14 mouse cellular contexts compared by ENCODE assay signal in genomic region chr5:17880799-17881541, GRCm38 (mm10). TPM values are rescaled to one million over a fixed set of nuclear protein-coding genes. Genes with fewer than 3 reads are reported as not detected.
A peak's percentile ranks its signal among the peaks of the same experiment; 100 is the strongest.
DNase-seq lines count a peak whose midpoint lies in the region; ATAC-seq and TF ChIP-seq lines count a peak whose summit lies in the region.
"Had no signal": no experiment of that assay in that cellular context is flagged by ENCODE, and none has a peak within 500 bp of the region (broad histone marks: within the 10 kb centered on the region; RNA-seq: fewer than 3 reads in every experiment).

No protein-coding gene starts in this region.

- no peaks in the 10 kb centered on the region for H3K27me3 ChIP-seq in MEL (ENCODE audit: control insufficient read depth in 1 of 2, insufficient read depth in 2 of 2, low read length in 2 of 2)
- H3K27me3 ChIP-seq in heart, postnatal 0 days (ENCODE audit: control insufficient read depth, insufficient read depth, low read length): no peaks in the 10 kb centered on the region
- H3K27me3 ChIP-seq in liver, postnatal 0 days (ENCODE audit: insufficient read depth, low read length): no peaks in the 10 kb centered on the region
- H3K27me3 ChIP-seq: forebrain, embryonic 15.5 days; midbrain, embryonic 15.5 days; neural tube, embryonic 13.5 days had no signal

- no peak for TF ChIP-seq RAD21 in MEL (IDR thresholded peaks at IDR 0.05; ENCODE audit: low read depth, low read length)

- no peak for DNase-seq in MEL (ENCODE audit: low read depth, low spot score)
- DNase-seq in c-Kit-positive CD71-positive TER-119-negative erythroid progenitor cells, embryonic 14.5 days (ENCODE audit: low read depth): peak; percentile 9
- DNase-seq in heart, postnatal 0 days (ENCODE audit: low spot score): peak; percentile 87
- no peak for DNase-seq in liver, postnatal 0 days
- DNase-seq in thymus, postnatal 4 days: no peak
- no peak for DNase-seq in right cerebral cortex, postnatal 14 days
- DNase-seq in embryo, embryonic 10.5 days (ENCODE audit: low spot score): no peak
- DNase-seq: adrenal gland, adult 8-10 months; cerebellum, adult 18-20 months had no signal

- 40% methylated on average over 4 of the region's 4 CpGs for WGBS in heart, postnatal 0 days
- WGBS in liver, postnatal 0 days (ENCODE audit: insufficient replicate concordance): 60% methylated on average over 4 of the region's 4 CpGs

- no peak overlapping the region for H3K4me2 ChIP-seq in heart, postnatal 0 days (ENCODE audit: low read depth, low read length)
- no peak overlapping the region for H3K4me2 ChIP-seq in liver, postnatal 0 days (ENCODE audit: low read depth, low read length)
- H3K4me2 ChIP-seq: forebrain, embryonic 15.5 days; midbrain, embryonic 15.5 days; neural tube, embryonic 13.5 days had no signal

- no peak overlapping the region for H3K9ac ChIP-seq in MEL (ENCODE audit: control insufficient read depth, low read depth, low read length, poor library complexity, severe bottlenecking)
- no peak overlapping the region; the same call in 1 of the 2 replicates for H3K9ac ChIP-seq in heart, postnatal 0 days (replicated peaks; ENCODE audit: low read depth, low read length)
- H3K9ac ChIP-seq in liver, postnatal 0 days (replicated peaks): no peak overlapping the region
- H3K9ac ChIP-seq: forebrain, embryonic 15.5 days; midbrain, embryonic 15.5 days; neural tube, embryonic 13.5 days had no signal

- no peaks in the 10 kb centered on the region for H3K9me3 ChIP-seq in MEL (replicated peaks; ENCODE audit: insufficient read depth, low read length)
- H3K9me3 ChIP-seq in heart, postnatal 0 days (replicated peaks; ENCODE audit: control insufficient read depth, low read length): no peaks in the 10 kb centered on the region
- H3K9me3 ChIP-seq in liver, postnatal 0 days (ENCODE audit: low read length): no peaks in the 10 kb centered on the region
- H3K9me3 ChIP-seq: forebrain, embryonic 15.5 days; midbrain, embryonic 15.5 days; neural tube, embryonic 13.5 days had no signal

- H3K79me2 ChIP-seq in MEL (ENCODE audit: control insufficient read depth, insufficient read depth, low read length, poor library complexity): no peaks in the 10 kb centered on the region

- H3K4me3 ChIP-seq in MEL (ENCODE audit: control insufficient read depth in 1 of 2, insufficient read depth in 1 of 2, low read depth in 2 of 2, low read length in 2 of 2): no peak overlapping the region
- no peak overlapping the region for H3K4me3 ChIP-seq in heart, postnatal 0 days (ENCODE audit: low read depth, low read length)
- no peak overlapping the region for H3K4me3 ChIP-seq in liver, postnatal 0 days (ENCODE audit: low read depth, low read length)
- H3K4me3 ChIP-seq: forebrain, embryonic 15.5 days; layer of hippocampus, adult 2 months; midbrain, embryonic 15.5 days; neural tube, embryonic 13.5 days had no signal

- no peak overlapping the region for H3K27ac ChIP-seq in MEL (ENCODE audit: control insufficient read depth, low read depth, low read length)
- H3K27ac ChIP-seq in heart, postnatal 0 days (ENCODE audit: low read depth): peak overlapping the region; percentile 91
- H3K27ac ChIP-seq in liver, postnatal 0 days (ENCODE audit: low read depth): no peak overlapping the region
- H3K27ac ChIP-seq: forebrain, embryonic 15.5 days; layer of hippocampus, adult 2 months; midbrain, embryonic 15.5 days; neural tube, embryonic 13.5 days had no signal

- no peak for TF ChIP-seq EP300 in MEL (IDR thresholded peaks at IDR 0.05; ENCODE audit: low read depth in 1 of 2, low read length in 2 of 2)
- peak; percentile 99 for TF ChIP-seq EP300 in heart, postnatal 0 days (IDR thresholded peaks at IDR 0.05; ENCODE audit: low read depth)
- peak; percentile 93 for TF ChIP-seq EP300 in liver, postnatal 0 days (IDR thresholded peaks at IDR 0.05; ENCODE audit: low read depth)

- H3K4me1 ChIP-seq in MEL (ENCODE audit: control insufficient read depth in 1 of 2, insufficient read depth in 2 of 2, low read length in 2 of 2): peaks cover 0 to 7% of the 10 kb centered on the region in 2 experiments; a peak in 2 of 4 replicates
- H3K4me1 ChIP-seq in heart, postnatal 0 days (ENCODE audit: control insufficient read depth, insufficient read depth): peaks cover 29% of the 10 kb centered on the region
- peaks cover 12% of the 10 kb centered on the region for H3K4me1 ChIP-seq in liver, postnatal 0 days (ENCODE audit: insufficient read depth)
- H3K4me1 ChIP-seq: forebrain, embryonic 15.5 days; midbrain, embryonic 15.5 days; neural tube, embryonic 13.5 days had no signal

- no peak for TF ChIP-seq POLR2A in MEL (IDR thresholded peaks at IDR 0.05; ENCODE audit: control insufficient read depth in 1 of 2, insufficient read depth in 1 of 2, low read depth in 1 of 2, low read length in 2 of 2, poor library complexity in 1 of 2)

- H3K36me3 ChIP-seq in MEL (ENCODE audit: control insufficient read depth in 1 of 2, insufficient read depth in 2 of 2, low read length in 2 of 2): peaks cover 0 to 9% of the 10 kb centered on the region in 2 experiments; a peak in 2 of 4 replicates
- H3K36me3 ChIP-seq in heart, postnatal 0 days (replicated peaks; ENCODE audit: control insufficient read depth, insufficient read depth, low read length): no peaks in the 10 kb centered on the region
- no peaks in the 10 kb centered on the region for H3K36me3 ChIP-seq in liver, postnatal 0 days (replicated peaks; ENCODE audit: insufficient read depth, low read length)
- H3K36me3 ChIP-seq: forebrain, embryonic 15.5 days; midbrain, embryonic 15.5 days; neural tube, embryonic 13.5 days had no signal

- ATAC-seq in heart, postnatal 0 days (ENCODE audit: insufficient read depth, low read depth): peak; percentile 94
- ATAC-seq in liver, postnatal 0 days: peak; percentile 83
- ATAC-seq: forebrain, embryonic 15.5 days; midbrain, embryonic 15.5 days; Patski had no signal

- TF ChIP-seq CTCF in MEL (IDR thresholded peaks at IDR 0.05 in 2 of 3, conservative IDR thresholded peaks at IDR 0.05 in 1 of 3; ENCODE audit: control insufficient read depth in 1 of 3, insufficient read depth in 1 of 3, low read depth in 2 of 3, low read length in 3 of 3, poor library complexity in 1 of 3, severe bottlenecking in 1 of 3): no peak
- no peak for TF ChIP-seq CTCF in heart, postnatal 0 days (IDR thresholded peaks at IDR 0.05; ENCODE audit: low read depth)
- TF ChIP-seq CTCF in liver, postnatal 0 days (IDR thresholded peaks at IDR 0.05; ENCODE audit: low read depth): peak; percentile 21; the same call in 1 of the 2 replicates

TF ChIP-seq in MEL, 35 proteins besides CTCF, POLR2A, EP300 and RAD21:
- no peak for TF ChIP-seq ELF1 (IDR thresholded peaks at IDR 0.05; ENCODE audit: low read depth, low read length)
- peak; percentile 31; the same call in 1 of the 2 replicates for TF ChIP-seq TCF12 (IDR thresholded peaks at IDR 0.05; ENCODE audit: low read depth, low read length)
- TF ChIP-seq GATA1 (IDR thresholded peaks at IDR 0.05; ENCODE audit: low read depth, low read length): peak; percentile 25; the same call in 1 of the 2 replicates
- no peak for TF ChIP-seq MAFK (IDR thresholded peaks at IDR 0.05; ENCODE audit: borderline replicate concordance, low read depth, low read length)
- TF ChIP-seq ZNF384 (IDR thresholded peaks at IDR 0.05; ENCODE audit: low read depth, low read length): no peak
- no peak for TF ChIP-seq ZC3H11A (IDR thresholded peaks at IDR 0.05; ENCODE audit: low read depth, low read length)

RNA-seq across cellular contexts. Expression of gene Cd36, which starts 7.6 kb away (rescaled TPM):
- 0.13 and 0.19 TPM in 2 replicates for total RNA-seq in MEL (2012; rRNA removed)
- under 1 TPM in 1 of 2 experiments, not detected in 1; 0.07 TPM for polyA plus RNA-seq in MEL (2012; ENCODE audit: insufficient read depth in 1 of 2, insufficient read length in 2 of 2, low read depth in 1 of 2, low replicate concordance in 2 of 2, missing spikeins in 1 of 2)
- total RNA-seq in heart, postnatal 0 days (2014; rRNA removed; ENCODE audit: low replicate concordance): 373 and 526 TPM in 2 replicates
- 601 and 603 TPM in 2 replicates for polyA plus RNA-seq in heart, postnatal 0 days (2015; fragmentation: Nextera tagmentation; extraction: Ambion mirVana)
- polyA plus RNA-seq in liver, postnatal 0 days (2015; fragmentation: Nextera tagmentation; extraction: Ambion mirVana): 63.1 and 63.9 TPM in 2 replicates

Comparison
In these comparisons a context has a peak if more than half of its experiments do, and no peak if none do; other contexts are left out.
1. DNase-seq: peak in c-Kit-positive CD71-positive TER-119-negative erythroid progenitor cells, embryonic 14.5 days (single experiment) and heart, postnatal 0 days (single experiment); none in MEL (single experiment), liver, postnatal 0 days (single experiment), thymus, postnatal 4 days (single experiment), right cerebral cortex, postnatal 14 days (single experiment) and embryo, embryonic 10.5 days (single experiment).
2. RNA of gene Cd36, which starts 7.6 kb away (polyA plus RNA-seq): 601 to 603 TPM in heart, postnatal 0 days and 63.1 to 63.9 TPM in liver, postnatal 0 days; 0.07 TPM in MEL; every median in the first group is over 10 times any median in the second.